Mouse (Mus musculus) erythroblast, embryonic 14.5 days (primary cell): ENCODE results near the gene Rrp12.

Experiments used
- GATA1 ChIP-seq: IDR thresholded peaks from 2 replicates; pipeline ENCODE4 v1.6.1; 2012; ENCODE audit warnings: low read length, inconsistent platforms, mixed read lengths
- TAL1 ChIP-seq: IDR thresholded peaks from 3 replicates; pipeline ENCODE4 v1.6.1; 2012; ENCODE audit warnings: low read length, inconsistent platforms, mixed read lengths

- TF ChIP-seq GATA1 (no peak), TAL1 (no peak)
These were observed 12.8 kb upstream of the Rrp12 start for GRCm38 (mm10) chr19:41908736-41909135.
